Mouse (Mus musculus): ENCODE results near the gene Pth1r. TPM values are rescaled to one million over a fixed set of nuclear protein-coding genes. Genes with fewer than 3 reads are reported as not detected.
A peak's percentile ranks its signal among the peaks of the same experiment; 100 is the strongest.

Gene Pth1r
- polyA plus RNA-seq, 1 experiment from 2014 or later: 8.7 TPM

DNA sequence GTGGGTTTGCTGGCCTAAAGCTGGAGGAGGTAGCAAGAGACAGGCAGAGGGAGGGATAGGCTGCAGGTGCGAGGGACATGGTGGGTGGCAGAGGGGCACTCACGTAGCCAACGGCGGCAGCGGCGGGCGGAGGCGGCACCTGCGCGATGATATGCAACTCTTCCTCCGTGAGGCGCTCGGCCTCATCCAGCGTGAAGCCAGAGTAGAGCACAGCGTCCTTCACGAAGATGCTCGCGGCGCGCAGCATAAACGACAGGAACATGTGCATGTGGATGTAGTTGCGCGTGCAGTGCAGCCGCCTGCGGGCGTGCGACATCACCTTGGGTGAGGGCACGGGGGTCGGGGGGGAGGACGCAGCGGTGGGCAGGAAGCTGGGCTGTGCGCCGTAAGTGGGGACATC, 20.1 kb downstream of the Pth1r start:
- Histone ChIP-seq H3K4me1 (peaks cover 21% of the 10 kb centered on the region), H3K27me3 (replicated peaks) (peaks cover 24% of the 10 kb centered on the region), H3K4me2 (peak overlapping the region; percentile 60), H3K9me3 (no peaks in the 10 kb centered on the region), H3K9ac (peak overlapping the region; percentile 31; the same call in 1 of the 2 replicates), H3K4me3 (peak overlapping the region; percentile 36), H3K36me3 (replicated peaks) (no peaks in the 10 kb centered on the region), H3K27ac (no peak overlapping the region)
- ATAC-seq (replicated peaks): no peak
- WGBS: 9% methylated on average over 33 of the region's 33 CpGs

- WGBS: 11% methylated on average over 9 of the region's 9 CpGs
- H3K4me2 ChIP-seq: no peak overlapping the region
- H3K36me3 ChIP-seq (replicated peaks): no peaks in the 10 kb centered on the region
- H3K27me3 ChIP-seq (replicated peaks): peaks cover 20% of the 10 kb centered on the region
- H3K9me3 ChIP-seq: no peaks in the 10 kb centered on the region
- ATAC-seq (replicated peaks): 0 out of 2 replicates have a peak, but pooled peaks have one; percentile 46
- H3K4me3 ChIP-seq: no peak overlapping the region
- peaks cover 21% of the 10 kb centered on the region for H3K4me1 ChIP-seq
- H3K9ac ChIP-seq: no peak overlapping the region
- no peak overlapping the region for H3K27ac ChIP-seq
Measured at GRCm38 (mm10) chr9:110725721-110726135, 21.2 kb downstream of the Pth1r start.

DNA sequence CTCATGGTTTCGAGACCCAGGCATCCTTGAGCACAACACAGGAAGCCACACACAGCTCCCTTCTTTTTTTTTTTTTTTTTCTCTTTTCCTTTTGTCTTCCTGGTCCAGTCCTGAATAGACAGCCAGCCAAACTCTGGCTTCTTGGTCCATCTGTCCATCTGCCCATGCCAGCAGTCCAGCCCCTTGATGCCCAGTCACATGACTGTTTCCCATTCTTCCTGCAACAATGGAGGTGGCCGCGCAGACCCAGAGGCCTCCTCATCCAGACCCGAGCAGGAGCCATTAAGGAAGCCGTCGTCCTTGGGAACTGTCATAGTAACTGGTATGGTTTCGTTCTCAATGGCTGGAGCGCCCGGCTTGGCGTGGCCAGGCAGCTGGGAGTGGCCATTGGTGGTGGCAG, 24.9 kb downstream of the Pth1r start:
- H3K27me3 ChIP-seq (replicated peaks): no peaks in the 10 kb centered on the region
- ATAC-seq (replicated peaks): no peak
- WGBS: 82% methylated on average over 10 of the region's 10 CpGs

DNA sequence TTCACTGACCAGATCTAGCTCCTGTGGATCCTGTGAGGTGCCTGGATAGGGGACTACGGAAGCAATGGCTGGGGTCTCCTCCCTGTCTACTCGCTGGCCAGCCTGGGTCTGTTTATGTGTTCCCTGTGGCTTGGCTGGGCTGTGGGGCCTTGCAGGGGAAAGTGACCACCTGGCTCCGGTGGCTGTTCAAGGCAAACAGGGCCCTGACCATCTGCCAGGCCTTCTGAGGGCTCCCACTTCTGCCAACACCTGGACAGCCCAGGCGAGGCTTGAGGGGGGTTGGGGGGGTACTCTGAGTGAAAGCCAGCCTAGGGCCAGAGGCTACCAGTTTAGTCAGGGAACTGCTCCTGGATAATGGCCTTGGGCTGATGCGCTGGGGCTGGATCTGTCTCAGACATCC, 27.0 kb downstream of the Pth1r start:
- Histone ChIP-seq H3K4me3 (no peak overlapping the region), H3K4me2 (no peak overlapping the region), H3K36me3 (replicated peaks) (no peaks in the 10 kb centered on the region), H3K27ac (no peak overlapping the region), H3K9me3 (no peaks in the 10 kb centered on the region), H3K9ac (no peak overlapping the region), H3K4me1 (no peaks in the 10 kb centered on the region), H3K27me3 (replicated peaks) (no peaks in the 10 kb centered on the region)
- no peak for ATAC-seq (replicated peaks)
- WGBS: 70% methylated on average over 5 of the region's 5 CpGs

More for the DNA sequence above, 24.9 kb downstream of the Pth1r start:
- no peak overlapping the region for H3K4me2 ChIP-seq
- H3K4me1 ChIP-seq: peaks cover 17% of the 10 kb centered on the region
- no peaks in the 10 kb centered on the region for H3K9me3 ChIP-seq
- H3K4me3 ChIP-seq: no peak overlapping the region
- H3K27ac ChIP-seq: no peak overlapping the region
- no peak overlapping the region for H3K9ac ChIP-seq
- H3K36me3 ChIP-seq (replicated peaks): no peaks in the 10 kb centered on the region

- H3K27ac ChIP-seq: no peak overlapping the region
- no peaks in the 10 kb centered on the region for H3K36me3 ChIP-seq (replicated peaks)
- no peak overlapping the region for H3K4me2 ChIP-seq
- no peak overlapping the region for H3K9ac ChIP-seq
- H3K4me3 ChIP-seq: no peak overlapping the region
- 88% methylated on average over 3 of the region's 3 CpGs for WGBS
- no peaks in the 10 kb centered on the region for H3K9me3 ChIP-seq
- no peak for ATAC-seq (replicated peaks)
- no peaks in the 10 kb centered on the region for H3K4me1 ChIP-seq
- H3K27me3 ChIP-seq (replicated peaks): no peaks in the 10 kb centered on the region
Measured at GRCm38 (mm10) chr9:110718810-110719209, 28.1 kb downstream of the Pth1r start.

DNA sequence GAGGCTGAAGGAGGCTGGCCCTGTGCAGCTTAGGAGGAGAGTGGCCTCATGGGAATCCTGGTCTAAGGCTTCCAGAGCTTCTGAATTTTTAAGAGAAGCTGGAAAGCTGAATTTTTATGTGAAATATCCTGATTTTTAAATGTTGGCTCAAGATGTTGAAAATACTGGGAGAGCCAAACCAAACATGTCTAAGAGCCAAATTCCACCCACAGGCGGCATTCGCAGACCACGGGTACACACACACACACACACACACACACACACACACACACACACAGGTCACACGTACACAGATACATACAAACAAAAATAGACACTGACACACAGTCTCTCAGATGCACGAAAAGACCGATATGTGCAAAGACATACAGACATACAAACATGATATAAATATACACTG, 28.9 kb downstream of the Pth1r start:
- H3K9ac ChIP-seq: no peak overlapping the region
- H3K36me3 ChIP-seq (replicated peaks): 0 out of 2 replicates have a peak, but pooled peaks cover 1% of the 10 kb centered on the region
- no peaks in the 10 kb centered on the region for H3K4me1 ChIP-seq
- WGBS: 90% methylated on average over 6 of the region's 6 CpGs
- no peaks in the 10 kb centered on the region for H3K9me3 ChIP-seq
- H3K27me3 ChIP-seq (replicated peaks): no peaks in the 10 kb centered on the region
- ATAC-seq (replicated peaks): no peak
- no peak overlapping the region for H3K4me2 ChIP-seq
- H3K27ac ChIP-seq: no peak overlapping the region
- no peak overlapping the region for H3K4me3 ChIP-seq

- WGBS: 28% methylated on average over 4 of the region's 4 CpGs
- Histone ChIP-seq H3K4me2 (no peak overlapping the region), H3K27me3 (replicated peaks) (no peaks in the 10 kb centered on the region), H3K9me3 (no peaks in the 10 kb centered on the region), H3K4me1 (no peaks in the 10 kb centered on the region), H3K9ac (no peak overlapping the region), H3K4me3 (no peak overlapping the region), H3K27ac (no peak overlapping the region), H3K36me3 (replicated peaks) (0 out of 2 replicates have a peak, but pooled peaks cover 5% of the 10 kb centered on the region)
- peak; percentile 85 for ATAC-seq (replicated peaks)
Measured at GRCm38 (mm10) chr9:110716775-110717174, 30.2 kb downstream of the Pth1r start.

- Histone ChIP-seq H3K4me1 (no peaks in the 10 kb centered on the region), H3K9me3 (no peaks in the 10 kb centered on the region), H3K4me3 (no peak overlapping the region), H3K36me3 (replicated peaks) (0 out of 2 replicates have a peak, but pooled peaks cover 5% of the 10 kb centered on the region), H3K4me2 (no peak overlapping the region), H3K27me3 (replicated peaks) (no peaks in the 10 kb centered on the region), H3K9ac (no peak overlapping the region), H3K27ac (no peak overlapping the region)
- WGBS: 73% methylated on average over 1 of the region's 1 CpGs
- ATAC-seq (replicated peaks): no peak
Measured at GRCm38 (mm10) chr9:110715426-110715825, 31.5 kb downstream of the Pth1r start.

DNA sequence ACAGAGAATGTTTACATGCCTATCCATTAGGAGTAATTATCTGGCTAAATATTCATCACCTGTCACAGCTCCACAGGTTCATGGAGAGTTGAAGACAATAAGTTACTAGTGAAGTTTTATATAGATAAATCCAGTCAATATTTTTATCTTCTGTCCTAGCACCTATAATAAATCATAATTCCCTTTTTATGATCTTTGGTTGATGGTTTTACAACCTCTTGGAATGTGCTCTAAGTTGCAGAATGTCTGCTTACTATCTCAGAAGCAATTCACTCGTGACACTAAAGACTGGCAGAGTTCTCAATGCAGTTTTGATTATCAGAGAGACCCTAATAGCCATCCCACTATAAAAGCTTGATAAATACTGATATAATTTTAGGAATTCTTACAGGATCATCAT, 33.6 kb downstream of the Pth1r start:
- no peak overlapping the region for H3K27ac ChIP-seq
- ATAC-seq (replicated peaks): no peak
- no peaks in the 10 kb centered on the region for H3K9me3 ChIP-seq
- H3K36me3 ChIP-seq (replicated peaks): 0 out of 2 replicates have a peak, but pooled peaks cover 5% of the 10 kb centered on the region
- H3K4me1 ChIP-seq: no peaks in the 10 kb centered on the region; the same call in 1 of the 2 replicates
- no peaks in the 10 kb centered on the region for H3K27me3 ChIP-seq (replicated peaks)
- no peak overlapping the region for H3K9ac ChIP-seq
- WGBS: 88% methylated on average over 1 of the region's 1 CpGs
- H3K4me3 ChIP-seq: no peak overlapping the region
- H3K4me2 ChIP-seq: no peak overlapping the region

DNA sequence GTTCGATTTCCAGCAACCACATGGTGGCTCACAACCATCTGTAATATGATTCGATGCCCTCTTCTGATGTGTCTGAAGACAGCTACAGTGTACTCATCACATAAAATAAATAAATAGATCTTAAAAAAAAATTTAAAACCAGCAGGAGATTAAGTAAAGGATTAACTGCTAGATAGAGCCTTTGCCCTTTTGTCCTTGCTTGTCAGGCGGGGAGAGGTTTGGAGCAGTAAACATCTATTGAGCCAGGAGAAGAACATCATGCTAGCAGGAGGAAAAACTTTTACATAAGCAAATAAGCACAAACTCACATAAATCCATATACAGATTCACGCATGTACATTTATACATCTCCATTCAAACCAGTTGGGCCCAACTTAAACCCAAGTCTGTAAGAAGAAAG, 34.4 kb downstream of the Pth1r start:
- 90% methylated on average over 4 of the region's 4 CpGs for WGBS
- no peak overlapping the region for H3K4me3 ChIP-seq

GRCm38 (mm10) chr9:110711996-110712395, 34.9 kb downstream of the Pth1r start:
- Histone ChIP-seq H3K4me1 (no peaks in the 10 kb centered on the region; the same call in 1 of the 2 replicates), H3K9me3 (no peaks in the 10 kb centered on the region), H3K9ac (no peak overlapping the region), H3K27me3 (replicated peaks) (no peaks in the 10 kb centered on the region), H3K36me3 (replicated peaks) (0 out of 2 replicates have a peak, but pooled peaks cover 5% of the 10 kb centered on the region), H3K4me2 (no peak overlapping the region), H3K27ac (no peak overlapping the region), H3K4me3 (no peak overlapping the region)
- WGBS: 93% methylated on average over 6 of the region's 6 CpGs
- ATAC-seq (replicated peaks): no peak

More for the DNA sequence above, 34.4 kb downstream of the Pth1r start:
- no peaks in the 10 kb centered on the region; the same call in 1 of the 2 replicates for H3K4me1 ChIP-seq
- no peak for ATAC-seq (replicated peaks)
- no peaks in the 10 kb centered on the region for H3K9me3 ChIP-seq
- H3K9ac ChIP-seq: no peak overlapping the region
- H3K36me3 ChIP-seq (replicated peaks): 0 out of 2 replicates have a peak, but pooled peaks cover 5% of the 10 kb centered on the region
- H3K4me2 ChIP-seq: no peak overlapping the region
- H3K27me3 ChIP-seq (replicated peaks): no peaks in the 10 kb centered on the region
- H3K27ac ChIP-seq: no peak overlapping the region

DNA sequence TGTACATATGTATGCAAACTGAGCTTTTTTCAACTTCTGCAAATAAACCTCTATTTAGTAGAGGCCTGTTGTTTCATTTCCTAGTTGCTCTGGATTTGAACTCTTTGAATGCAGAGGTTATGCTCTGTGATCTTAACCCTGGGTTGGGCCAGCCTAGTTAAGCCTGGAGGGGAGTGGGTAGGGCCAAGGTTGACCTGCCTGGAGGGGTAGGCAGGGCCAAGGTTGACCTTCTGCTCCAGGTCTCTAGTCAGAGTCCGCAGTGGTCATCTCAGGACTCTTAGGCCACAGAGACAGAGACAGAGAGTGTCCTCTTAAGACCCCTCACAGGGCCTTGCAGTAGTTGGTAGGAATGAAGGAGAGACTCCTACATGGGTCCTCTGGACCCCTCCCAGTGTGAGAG, 35.4 kb downstream of the Pth1r start:
- 0 out of 2 replicates have a peak, but pooled peaks cover 5% of the 10 kb centered on the region for H3K36me3 ChIP-seq (replicated peaks)
- H3K27me3 ChIP-seq (replicated peaks): no peaks in the 10 kb centered on the region
- no peaks in the 10 kb centered on the region; the same call in 1 of the 2 replicates for H3K4me1 ChIP-seq
- H3K9me3 ChIP-seq: no peaks in the 10 kb centered on the region
- H3K27ac ChIP-seq: no peak overlapping the region
- H3K4me3 ChIP-seq: no peak overlapping the region
- no peak overlapping the region for H3K4me2 ChIP-seq
- no peak overlapping the region for H3K9ac ChIP-seq
- ATAC-seq (replicated peaks): no peak
- 100% methylated on average over 1 of the region's 1 CpGs for WGBS

GRCm38 (mm10) chr9:110709640-110710258, 37.2 kb downstream of the Pth1r start:
- Histone ChIP-seq H3K4me2 (no peak overlapping the region), H3K9me3 (no peaks in the 10 kb centered on the region), H3K36me3 (replicated peaks) (0 out of 2 replicates have a peak, but pooled peaks cover 5% of the 10 kb centered on the region), H3K9ac (no peak overlapping the region), H3K27me3 (replicated peaks) (no peaks in the 10 kb centered on the region), H3K27ac (no peak overlapping the region), H3K4me3 (no peak overlapping the region), H3K4me1 (no peaks in the 10 kb centered on the region; the same call in 1 of the 2 replicates)
- 50% methylated on average over 5 of the region's 5 CpGs for WGBS
- peak; percentile 74 for ATAC-seq (replicated peaks)
